Mouse (Mus musculus): ENCODE results near the gene Cobl. TPM values are rescaled to one million over a fixed set of nuclear protein-coding genes. Genes with fewer than 3 reads are reported as not detected.

Gene Cobl
- polyA plus RNA-seq, 1 experiment from 2014 or later, result 3.3 TPM

- Histone ChIP-seq H3K4me3 (ENCODE audit: low read depth, low read length) (no peak overlapping the region), H3K9ac (ENCODE audit: low read depth, low read length) (no peak overlapping the region), H3K36me3 (ENCODE audit: control insufficient read depth, insufficient read depth, low read length) (no peaks in the 10 kb centered on the region), H3K27ac (ENCODE audit: low read depth, low read length) (no peak overlapping the region), H3K4me2 (replicated peaks; ENCODE audit: low read depth, low read length) (no peak overlapping the region), H3K4me1 (replicated peaks; ENCODE audit: control insufficient read depth, insufficient read depth, low read length) (no peaks in the 10 kb centered on the region), H3K9me3 (ENCODE audit: control insufficient read depth, low read length) (no peaks in the 10 kb centered on the region), H3K27me3 (ENCODE audit: control insufficient read depth, insufficient read depth, low read length) (no peaks in the 10 kb centered on the region)
- DNase-seq (ENCODE audit: low spot score) (no peak), ATAC-seq (ENCODE audit: low FRiP score) (no peak)
- 51% methylated on average over 3 of the region's 3 CpGs for WGBS
These were observed 28.9 kb downstream of the Cobl start for GRCm38 (mm10) chr11:12435905-12436304.

- H3K9ac ChIP-seq (ENCODE audit: low read depth, low read length), result no peak overlapping the region
- H3K4me1 ChIP-seq (replicated peaks; ENCODE audit: control insufficient read depth, insufficient read depth, low read length), result no peaks in the 10 kb centered on the region
- no peak for ATAC-seq (ENCODE audit: low FRiP score)
- H3K27me3 ChIP-seq (ENCODE audit: control insufficient read depth, insufficient read depth, low read length), result no peaks in the 10 kb centered on the region
- no peak overlapping the region for H3K4me3 ChIP-seq (ENCODE audit: low read depth, low read length)
- no peak overlapping the region for H3K4me2 ChIP-seq (replicated peaks; ENCODE audit: low read depth, low read length)
- 60% methylated on average over 4 of the region's 4 CpGs for WGBS
- H3K36me3 ChIP-seq (ENCODE audit: control insufficient read depth, insufficient read depth, low read length), result no peaks in the 10 kb centered on the region
- no peak for DNase-seq (ENCODE audit: low spot score)
- no peak overlapping the region for H3K27ac ChIP-seq (ENCODE audit: low read depth, low read length)
- H3K9me3 ChIP-seq (ENCODE audit: control insufficient read depth, low read length), result no peaks in the 10 kb centered on the region
These were observed 29.7 kb downstream of the Cobl start for GRCm38 (mm10) chr11:12435018-12435417.

- Histone ChIP-seq H3K9ac (ENCODE audit: low read depth, low read length) (no peak overlapping the region), H3K36me3 (ENCODE audit: control insufficient read depth, insufficient read depth, low read length) (no peaks in the 10 kb centered on the region), H3K4me2 (replicated peaks; ENCODE audit: low read depth, low read length) (no peak overlapping the region), H3K27ac (ENCODE audit: low read depth, low read length) (no peak overlapping the region), H3K9me3 (ENCODE audit: control insufficient read depth, low read length) (no peaks in the 10 kb centered on the region), H3K4me3 (ENCODE audit: low read depth, low read length) (no peak overlapping the region), H3K4me1 (replicated peaks; ENCODE audit: control insufficient read depth, insufficient read depth, low read length) (no peaks in the 10 kb centered on the region), H3K27me3 (ENCODE audit: control insufficient read depth, insufficient read depth, low read length) (no peaks in the 10 kb centered on the region)
- ATAC-seq (ENCODE audit: low FRiP score) (peak; percentile 61), DNase-seq (ENCODE audit: low spot score) (no peak)
- 75% methylated on average over 4 of the region's 4 CpGs for WGBS
These were observed 30.2 kb downstream of the Cobl start for GRCm38 (mm10) chr11:12434597-12434996.

GRCm38 (mm10) chr11:12431911-12432310 lies 32.8 kb downstream of the Cobl start:
- no peak overlapping the region for H3K9ac ChIP-seq (ENCODE audit: low read depth, low read length)
- H3K9me3 ChIP-seq (ENCODE audit: control insufficient read depth, low read length), result no peaks in the 10 kb centered on the region
- no peak overlapping the region for H3K27ac ChIP-seq (ENCODE audit: low read depth, low read length)
- H3K4me1 ChIP-seq (replicated peaks; ENCODE audit: control insufficient read depth, insufficient read depth, low read length), result no peaks in the 10 kb centered on the region
- 88% methylated on average over 2 of the region's 2 CpGs for WGBS
- ATAC-seq (ENCODE audit: low FRiP score) (no peak), DNase-seq (ENCODE audit: low spot score) (no peak)
- no peak overlapping the region for H3K4me2 ChIP-seq (replicated peaks; ENCODE audit: low read depth, low read length)
- H3K36me3 ChIP-seq (ENCODE audit: control insufficient read depth, insufficient read depth, low read length), result no peaks in the 10 kb centered on the region
- no peaks in the 10 kb centered on the region for H3K27me3 ChIP-seq (ENCODE audit: control insufficient read depth, insufficient read depth, low read length)
- no peak overlapping the region for H3K4me3 ChIP-seq (ENCODE audit: low read depth, low read length)

DNA sequence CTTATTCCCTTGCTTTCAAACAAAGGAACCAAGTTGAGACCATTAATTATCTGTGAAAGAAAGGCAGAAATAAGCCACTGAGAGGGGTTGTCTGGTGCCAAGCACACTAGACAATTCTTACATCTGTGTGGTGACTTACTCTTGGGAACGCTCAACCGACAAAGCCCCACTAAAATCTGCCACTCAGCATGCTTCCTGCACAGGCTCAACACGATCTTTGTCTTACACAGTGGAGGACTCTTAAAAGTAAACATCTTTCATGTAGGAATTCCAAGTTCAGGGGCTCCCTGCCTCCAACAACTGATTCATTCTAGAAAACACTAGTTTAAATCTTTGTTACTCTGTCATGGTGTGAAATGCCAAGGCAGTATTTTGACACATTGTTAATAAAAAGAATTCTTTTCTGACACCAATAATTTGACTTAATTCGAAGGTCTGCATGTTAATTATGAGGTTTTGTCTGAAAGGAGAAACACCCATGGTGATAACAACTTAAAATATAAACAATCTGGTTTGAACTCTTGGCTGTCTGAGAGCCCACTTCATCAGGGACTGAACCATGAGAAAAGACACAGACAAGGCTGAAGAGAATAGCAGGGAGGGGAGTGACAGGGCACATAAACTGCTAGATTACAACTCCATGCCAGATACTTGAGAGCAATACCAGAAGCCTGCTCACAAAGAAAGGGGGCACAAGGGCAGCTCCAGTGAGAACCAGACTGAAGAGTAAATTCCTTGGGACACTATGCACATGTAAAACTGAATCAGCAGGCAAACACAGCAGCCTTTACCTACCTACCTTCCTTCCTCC lies 34.3 kb downstream of the Cobl start:
- DNase-seq (ENCODE audit: low spot score) (peak; percentile 18), ATAC-seq (ENCODE audit: low FRiP score) (peak; percentile 50; the same call in 1 of the 2 replicates)
- Histone ChIP-seq H3K9me3 (ENCODE audit: control insufficient read depth, low read length) (no peaks in the 10 kb centered on the region), H3K27me3 (ENCODE audit: control insufficient read depth, insufficient read depth, low read length) (no peaks in the 10 kb centered on the region), H3K4me3 (ENCODE audit: low read depth, low read length) (no peak overlapping the region), H3K27ac (ENCODE audit: low read depth, low read length) (no peak overlapping the region), H3K36me3 (ENCODE audit: control insufficient read depth, insufficient read depth, low read length) (no peaks in the 10 kb centered on the region), H3K9ac (ENCODE audit: low read depth, low read length) (no peak overlapping the region), H3K4me2 (replicated peaks; ENCODE audit: low read depth, low read length) (no peak overlapping the region), H3K4me1 (replicated peaks; ENCODE audit: control insufficient read depth, insufficient read depth, low read length) (no peaks in the 10 kb centered on the region)
- WGBS, result 29% methylated on average over 4 of the region's 4 CpGs

- 82% methylated on average over 5 of the region's 5 CpGs for WGBS
- no peak overlapping the region for H3K27ac ChIP-seq (ENCODE audit: low read depth, low read length)
- H3K4me2 ChIP-seq (replicated peaks; ENCODE audit: low read depth, low read length), result no peak overlapping the region
- H3K9me3 ChIP-seq (ENCODE audit: control insufficient read depth, low read length), result no peaks in the 10 kb centered on the region
- ATAC-seq (ENCODE audit: low FRiP score) (no peak), DNase-seq (ENCODE audit: low spot score) (no peak)
- H3K27me3 ChIP-seq (ENCODE audit: control insufficient read depth, insufficient read depth, low read length), result no peaks in the 10 kb centered on the region
- no peaks in the 10 kb centered on the region for H3K36me3 ChIP-seq (ENCODE audit: control insufficient read depth, insufficient read depth, low read length)
- no peaks in the 10 kb centered on the region for H3K4me1 ChIP-seq (replicated peaks; ENCODE audit: control insufficient read depth, insufficient read depth, low read length)
- H3K4me3 ChIP-seq (ENCODE audit: low read depth, low read length), result no peak overlapping the region
- H3K9ac ChIP-seq (ENCODE audit: low read depth, low read length), result no peak overlapping the region
These were observed 38.0 kb downstream of the Cobl start for GRCm38 (mm10) chr11:12426746-12427145.

- Histone ChIP-seq H3K36me3 (ENCODE audit: control insufficient read depth, insufficient read depth, low read length) (no peaks in the 10 kb centered on the region), H3K27me3 (ENCODE audit: control insufficient read depth, insufficient read depth, low read length) (no peaks in the 10 kb centered on the region), H3K9ac (ENCODE audit: low read depth, low read length) (no peak overlapping the region), H3K4me3 (ENCODE audit: low read depth, low read length) (no peak overlapping the region), H3K4me2 (replicated peaks; ENCODE audit: low read depth, low read length) (no peak overlapping the region), H3K9me3 (ENCODE audit: control insufficient read depth, low read length) (no peaks in the 10 kb centered on the region), H3K4me1 (replicated peaks; ENCODE audit: control insufficient read depth, insufficient read depth, low read length) (no peaks in the 10 kb centered on the region), H3K27ac (ENCODE audit: low read depth, low read length) (no peak overlapping the region)
- ATAC-seq (ENCODE audit: low FRiP score) (no peak), DNase-seq (ENCODE audit: low spot score) (no peak)
- WGBS, result 86% methylated on average over 2 of the region's 2 CpGs
These were observed 40.6 kb downstream of the Cobl start for GRCm38 (mm10) chr11:12424205-12424604.

DNA sequence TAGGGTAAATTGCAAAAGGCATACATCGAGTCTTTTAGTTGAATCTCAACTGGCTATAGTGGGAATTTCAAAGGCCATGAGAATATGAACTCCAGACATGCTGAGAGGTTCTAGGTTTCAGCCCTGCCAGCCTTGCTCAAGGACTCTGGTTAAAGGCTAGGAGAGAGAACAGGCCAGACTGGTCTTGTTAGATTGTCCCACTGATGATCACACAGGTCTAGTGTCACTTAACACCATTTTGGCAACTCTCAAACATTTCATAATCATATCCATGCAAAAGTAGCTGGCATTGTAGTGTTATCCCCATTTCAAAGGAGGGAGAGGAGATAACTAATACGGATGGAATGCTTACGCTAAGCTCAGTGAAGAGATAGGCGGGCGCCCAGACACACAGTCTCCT lies 43.6 kb downstream of the Cobl start:
- H3K9me3 ChIP-seq (ENCODE audit: control insufficient read depth, low read length), result no peaks in the 10 kb centered on the region
- WGBS, result 89% methylated on average over 5 of the region's 5 CpGs
- H3K9ac ChIP-seq (ENCODE audit: low read depth, low read length), result no peak overlapping the region
- no peak overlapping the region for H3K4me3 ChIP-seq (ENCODE audit: low read depth, low read length)
- no peak overlapping the region for H3K4me2 ChIP-seq (replicated peaks; ENCODE audit: low read depth, low read length)
- H3K27me3 ChIP-seq (ENCODE audit: control insufficient read depth, insufficient read depth, low read length), result no peaks in the 10 kb centered on the region
- H3K27ac ChIP-seq (ENCODE audit: low read depth, low read length), result no peak overlapping the region
- no peak for DNase-seq (ENCODE audit: low spot score)
- H3K4me1 ChIP-seq (replicated peaks; ENCODE audit: control insufficient read depth, insufficient read depth, low read length), result no peaks in the 10 kb centered on the region
- H3K36me3 ChIP-seq (ENCODE audit: control insufficient read depth, insufficient read depth, low read length), result no peaks in the 10 kb centered on the region
- no peak for ATAC-seq (ENCODE audit: low FRiP score)

DNA sequence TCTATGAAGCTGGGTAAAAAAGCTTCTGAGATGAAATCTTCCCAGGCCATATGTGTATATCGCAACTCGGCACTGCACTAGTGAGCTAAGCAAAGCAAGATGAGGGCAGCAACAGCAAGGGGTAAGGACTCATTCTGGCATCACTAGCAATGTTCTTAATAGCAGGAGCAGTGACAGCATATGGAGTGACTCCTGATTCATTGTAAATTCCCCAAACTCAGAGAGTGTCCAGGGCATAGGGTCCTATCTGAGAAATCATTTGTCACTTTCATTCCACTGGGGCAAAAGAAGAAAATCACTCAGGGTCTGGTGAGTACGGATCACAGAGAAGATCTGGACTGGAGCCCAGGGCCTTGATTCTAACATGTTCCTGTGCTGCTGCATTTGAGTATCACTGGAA lies 44.6 kb downstream of the Cobl start:
- Histone ChIP-seq H3K27ac (ENCODE audit: low read depth, low read length) (no peak overlapping the region), H3K4me2 (replicated peaks; ENCODE audit: low read depth, low read length) (no peak overlapping the region), H3K9me3 (ENCODE audit: control insufficient read depth, low read length) (no peaks in the 10 kb centered on the region), H3K4me3 (ENCODE audit: low read depth, low read length) (no peak overlapping the region), H3K27me3 (ENCODE audit: control insufficient read depth, insufficient read depth, low read length) (no peaks in the 10 kb centered on the region), H3K4me1 (replicated peaks; ENCODE audit: control insufficient read depth, insufficient read depth, low read length) (no peaks in the 10 kb centered on the region), H3K36me3 (ENCODE audit: control insufficient read depth, insufficient read depth, low read length) (no peaks in the 10 kb centered on the region), H3K9ac (ENCODE audit: low read depth, low read length) (no peak overlapping the region)
- ATAC-seq (ENCODE audit: low FRiP score) (no peak), DNase-seq (ENCODE audit: low spot score) (no peak)
- WGBS, result 84% methylated on average over 3 of the region's 3 CpGs

Data from hindbrain, embryonic 11.5 days (tissue).